Mouse (Mus musculus): ENCODE measurements around the gene Gm1123. TPM values are rescaled to one million over a fixed set of nuclear protein-coding genes. Genes with fewer than 3 reads are reported as not detected.

Gm1123 gene
- polyA plus RNA-seq, 1 experiment, result not detected

- Histone ChIP-seq H3K4me3 (ENCODE audit: insufficient read depth, low read depth, low read length) (no peak overlapping the region), H3K4me1 (ENCODE audit: control insufficient read depth, insufficient read depth, low read length) (no peaks in the 10 kb centered on the region), H3K27ac (ENCODE audit: insufficient read depth, low read depth, low read length) (no peak overlapping the region)
- 85% methylated on average over 3 of the region's 3 CpGs for WGBS
- TF ChIP-seq POLR2A (IDR thresholded peaks at IDR 0.05; ENCODE audit: insufficient read depth, low read depth, low read length), result no peak
- no peak for TF ChIP-seq CTCF (IDR thresholded peaks at IDR 0.05; ENCODE audit: insufficient read depth, low read depth, low read length)
Measured at GRCm38 (mm10) chr9:99016759-99017158, 18.8 kb downstream of the Gm1123 start.

GRCm38 (mm10) chr9:99016301-99016700, 19.2 kb downstream of the Gm1123 start:
- TF ChIP-seq CTCF (IDR thresholded peaks at IDR 0.05; ENCODE audit: insufficient read depth, low read depth, low read length), result no peak
- TF ChIP-seq POLR2A (IDR thresholded peaks at IDR 0.05; ENCODE audit: insufficient read depth, low read depth, low read length), result no peak
- 91% methylated on average over 3 of the region's 3 CpGs for WGBS
- H3K4me1 ChIP-seq (ENCODE audit: control insufficient read depth, insufficient read depth, low read length), result no peaks in the 10 kb centered on the region
- no peak overlapping the region for H3K27ac ChIP-seq (ENCODE audit: insufficient read depth, low read depth, low read length)
- H3K4me3 ChIP-seq (ENCODE audit: insufficient read depth, low read depth, low read length), result no peak overlapping the region

- Histone ChIP-seq H3K4me3 (ENCODE audit: insufficient read depth, low read depth, low read length) (no peak overlapping the region), H3K27ac (ENCODE audit: insufficient read depth, low read depth, low read length) (no peak overlapping the region), H3K4me1 (ENCODE audit: control insufficient read depth, insufficient read depth, low read length) (no peaks in the 10 kb centered on the region)
- whole genome bisulfite sequencing, result 100% methylated on average over 3 of the region's 3 CpGs
- no peak for TF ChIP-seq CTCF (IDR thresholded peaks at IDR 0.05; ENCODE audit: insufficient read depth, low read depth, low read length)
- TF ChIP-seq POLR2A (IDR thresholded peaks at IDR 0.05; ENCODE audit: insufficient read depth, low read depth, low read length), result no peak
Measured at GRCm38 (mm10) chr9:99009898-99010199, 25.7 kb downstream of the Gm1123 start.

- Histone ChIP-seq H3K27ac (ENCODE audit: insufficient read depth, low read depth, low read length) (no peak overlapping the region), H3K4me1 (ENCODE audit: control insufficient read depth, insufficient read depth, low read length) (no peaks in the 10 kb centered on the region), H3K4me3 (ENCODE audit: insufficient read depth, low read depth, low read length) (no peak overlapping the region)
- whole genome bisulfite sequencing, result 86% methylated on average over 12 of the region's 12 CpGs
- no peak for TF ChIP-seq CTCF (IDR thresholded peaks at IDR 0.05; ENCODE audit: insufficient read depth, low read depth, low read length)
- TF ChIP-seq POLR2A (IDR thresholded peaks at IDR 0.05; ENCODE audit: insufficient read depth, low read depth, low read length), result no peak
Measured at GRCm38 (mm10) chr9:99009069-99009897, 26.2 kb downstream of the Gm1123 start.

- WGBS, result 91% methylated on average over 6 of the region's 6 CpGs
- H3K4me1 ChIP-seq (ENCODE audit: control insufficient read depth, insufficient read depth, low read length), result no peaks in the 10 kb centered on the region
- no peak overlapping the region for H3K27ac ChIP-seq (ENCODE audit: insufficient read depth, low read depth, low read length)
- H3K4me3 ChIP-seq (ENCODE audit: insufficient read depth, low read depth, low read length), result no peak overlapping the region
- TF ChIP-seq CTCF (IDR thresholded peaks at IDR 0.05; ENCODE audit: insufficient read depth, low read depth, low read length) (no peak), POLR2A (IDR thresholded peaks at IDR 0.05; ENCODE audit: insufficient read depth, low read depth, low read length) (no peak)
Measured at GRCm38 (mm10) chr9:99001326-99001725, 34.2 kb downstream of the Gm1123 start.

GRCm38 (mm10) chr9:98999881-99000339, 35.6 kb downstream of the Gm1123 start:
- TF ChIP-seq POLR2A (IDR thresholded peaks at IDR 0.05; ENCODE audit: insufficient read depth, low read depth, low read length), result no peak
- no peak for TF ChIP-seq CTCF (IDR thresholded peaks at IDR 0.05; ENCODE audit: insufficient read depth, low read depth, low read length)
- 68% methylated on average over 9 of the region's 9 CpGs for WGBS
- Histone ChIP-seq H3K4me1 (ENCODE audit: control insufficient read depth, insufficient read depth, low read length) (no peaks in the 10 kb centered on the region), H3K27ac (ENCODE audit: insufficient read depth, low read depth, low read length) (no peak overlapping the region), H3K4me3 (ENCODE audit: insufficient read depth, low read depth, low read length) (no peak overlapping the region)

GRCm38 (mm10) chr9:98994103-98994502, 41.4 kb downstream of the Gm1123 start:
- no peak for TF ChIP-seq POLR2A (IDR thresholded peaks at IDR 0.05; ENCODE audit: insufficient read depth, low read depth, low read length)
- no peak overlapping the region for H3K27ac ChIP-seq (ENCODE audit: insufficient read depth, low read depth, low read length)
- 86% methylated on average over 4 of the region's 4 CpGs for WGBS
- H3K4me3 ChIP-seq (ENCODE audit: insufficient read depth, low read depth, low read length), result no peak overlapping the region
- peaks cover 2% of the 10 kb centered on the region; the same call in 1 of the 2 replicates for H3K4me1 ChIP-seq (ENCODE audit: control insufficient read depth, insufficient read depth, low read length)

GRCm38 (mm10) chr9:98987131-98987530, 48.4 kb downstream of the Gm1123 start:
- Histone ChIP-seq H3K4me3 (ENCODE audit: insufficient read depth, low read depth, low read length) (no peak overlapping the region), H3K27ac (ENCODE audit: insufficient read depth, low read depth, low read length) (no peak overlapping the region), H3K4me1 (ENCODE audit: control insufficient read depth, insufficient read depth, low read length) (no peaks in the 10 kb centered on the region)
- WGBS, result 33% methylated on average over 9 of the region's 9 CpGs
- TF ChIP-seq CTCF (IDR thresholded peaks at IDR 0.05; ENCODE audit: insufficient read depth, low read depth, low read length), result no peak
- no peak for TF ChIP-seq POLR2A (IDR thresholded peaks at IDR 0.05; ENCODE audit: insufficient read depth, low read depth, low read length)

- TF ChIP-seq CTCF (IDR thresholded peaks at IDR 0.05; ENCODE audit: insufficient read depth, low read depth, low read length) (no peak), POLR2A (IDR thresholded peaks at IDR 0.05; ENCODE audit: insufficient read depth, low read depth, low read length) (no peak)
- Histone ChIP-seq H3K4me1 (ENCODE audit: control insufficient read depth, insufficient read depth, low read length) (no peaks in the 10 kb centered on the region), H3K4me3 (ENCODE audit: insufficient read depth, low read depth, low read length) (peak overlapping the region; percentile 80), H3K27ac (ENCODE audit: insufficient read depth, low read depth, low read length) (no peak overlapping the region)
- WGBS, result under 1% methylated on average over 45 of the region's 50 CpGs
Measured at GRCm38 (mm10) chr9:98986476-98987096, 48.9 kb downstream of the Gm1123 start.
